18 mouse cellular contexts compared by ENCODE assay signal in genomic region chr15:36977823-36978222, GRCm38 (mm10).
"Had no signal": no experiment of that assay in that cellular context is flagged by ENCODE, and none has a peak within 500 bp of the region (broad histone marks: within the 10 kb centered on the region; RNA-seq: fewer than 3 reads in every experiment).

No protein-coding gene starts in this region.

- H3K27ac ChIP-seq: liver, embryonic 14.5 days; midbrain, embryonic 10.5 days; midbrain, embryonic 12.5 days; neural tube, embryonic 13.5 days; neural tube, embryonic 15.5 days; stomach, embryonic 15.5 days; stomach, postnatal 0 days had no signal

- DNase-seq: lung, adult 18-20 months; lung, embryonic 14.5 days; lung, postnatal 10 days; lung, postnatal 4 days; midbrain, embryonic 14.5 days; retina, postnatal 1 day; right cerebral cortex, postnatal 4 days; thymus, adult 2 months; thymus, postnatal 25 days; thymus, postnatal 4 days had no signal

- H3K4me3 ChIP-seq: midbrain, embryonic 10.5 days; midbrain, embryonic 12.5 days; myocyte; neural tube, embryonic 13.5 days; neural tube, embryonic 15.5 days; stomach, embryonic 15.5 days had no signal
